Mouse (Mus musculus) cerebellum, adult 11 months (tissue): ENCODE data around the gene Nipbl.
"Not testable (repeated sequence)": the region's sequence is repeated elsewhere in the genome, so short reads cannot be mapped to it uniquely, and the experiment has no call there.

Source experiments
- DNase-seq: peaks from one replicate; pipeline ENCODE4 v3.0.0; 2022

Gene Nipbl

DNA sequence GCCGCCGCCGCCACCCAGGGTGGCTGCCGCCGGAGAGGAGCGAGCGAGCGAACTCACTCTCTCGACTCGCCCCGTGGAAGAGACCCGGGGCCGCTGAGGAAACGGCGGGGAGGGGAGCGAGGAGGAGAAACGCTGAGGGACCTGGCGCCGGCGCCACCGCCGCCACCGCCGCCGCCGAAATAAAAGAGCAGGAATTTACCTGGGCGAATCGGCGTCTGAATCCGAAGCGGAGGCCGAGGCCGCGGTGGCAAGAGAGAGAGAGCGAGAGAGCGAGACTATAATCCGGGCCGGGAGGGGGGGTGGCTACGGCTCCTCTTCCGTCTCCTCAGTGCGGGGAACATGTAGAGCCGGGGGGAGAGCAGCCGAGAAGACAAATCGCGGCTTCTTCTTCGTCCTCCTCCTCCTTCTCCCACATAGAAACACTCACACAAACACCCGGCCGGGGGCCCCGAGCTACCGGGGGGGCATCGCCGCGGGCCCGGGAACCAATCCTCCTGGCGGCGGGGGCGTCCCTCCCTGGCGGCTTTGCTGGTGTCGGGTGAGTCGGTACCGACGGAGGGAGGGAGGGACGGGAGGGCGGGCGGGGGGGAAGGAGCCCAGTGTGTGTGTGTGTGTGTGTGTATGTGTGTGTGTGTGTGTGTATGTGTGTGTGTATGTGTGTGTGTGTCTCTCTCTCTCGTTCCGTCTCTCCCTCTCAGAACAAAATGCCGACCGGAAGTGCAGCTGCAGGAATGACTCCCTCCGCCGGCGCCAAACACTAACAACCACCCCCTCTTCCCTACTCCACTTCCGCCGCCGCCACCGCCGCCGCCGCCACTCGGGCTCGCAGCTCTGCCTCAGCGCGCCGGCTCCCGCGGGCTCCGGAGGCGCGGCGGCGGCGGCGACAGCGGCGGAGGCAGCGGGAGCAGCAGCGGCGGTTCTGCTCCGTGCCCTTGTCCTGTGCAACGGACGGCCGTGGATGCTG lies at the start of gene Nipbl:
Nipbl (minus strand) TSS at position 538 of the 964 bp plus-strand sequence.
- DNase-seq: peak; percentile 85

DNA sequence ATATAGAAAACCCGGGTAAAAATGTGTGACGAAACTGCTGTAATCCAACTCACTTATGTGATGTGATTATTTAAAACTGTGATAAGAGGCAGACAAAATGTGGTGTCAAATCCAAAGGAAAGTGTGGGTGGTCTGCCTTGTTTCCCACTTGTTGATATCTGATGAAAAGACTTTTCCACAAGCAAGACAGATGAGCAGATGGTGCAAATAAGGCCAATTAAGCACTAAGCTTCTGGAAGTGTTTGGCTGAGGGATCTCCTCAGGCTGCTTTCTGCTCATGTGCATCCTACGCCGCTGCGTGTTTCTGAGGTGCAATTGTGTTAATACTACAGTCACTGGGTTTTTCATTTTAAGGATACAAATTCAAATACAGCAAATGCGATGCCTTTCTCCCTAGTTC lies 41.0 kb upstream of the Nipbl start:
- DNase-seq: no peak

DNA sequence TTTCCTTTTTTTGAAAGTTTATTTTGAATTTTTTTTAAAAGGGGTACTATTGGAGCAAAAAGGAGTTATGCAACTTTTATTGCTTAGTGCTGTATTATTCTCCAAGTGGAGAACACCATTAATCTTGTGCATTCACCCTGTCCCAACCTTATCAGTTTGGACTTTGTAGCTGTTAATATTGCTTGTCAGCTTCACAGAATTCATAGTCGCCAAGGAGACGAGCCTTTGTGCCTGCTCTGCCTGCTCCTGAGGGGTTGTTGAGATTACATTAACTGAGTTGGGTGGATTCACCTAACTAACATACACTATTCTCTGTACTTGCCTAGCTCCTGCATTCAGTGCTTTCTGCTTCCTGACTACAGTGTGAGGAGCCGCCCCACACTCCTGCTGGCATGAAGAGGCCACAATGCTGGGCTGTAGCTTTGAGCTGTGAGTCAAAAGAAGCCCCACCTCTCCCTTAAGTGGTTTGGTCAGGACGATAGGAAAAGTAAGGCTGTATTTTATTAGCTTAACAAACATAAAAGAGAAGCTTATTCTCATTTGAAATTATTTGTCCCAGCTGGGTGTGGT lies 24.8 kb upstream of the Nipbl start:
- no peak for DNase-seq

GRCm38 (mm10) chr15:8463521-8463920 lies 19.3 kb upstream of the Nipbl start:
- DNase-seq: no peak

DNA sequence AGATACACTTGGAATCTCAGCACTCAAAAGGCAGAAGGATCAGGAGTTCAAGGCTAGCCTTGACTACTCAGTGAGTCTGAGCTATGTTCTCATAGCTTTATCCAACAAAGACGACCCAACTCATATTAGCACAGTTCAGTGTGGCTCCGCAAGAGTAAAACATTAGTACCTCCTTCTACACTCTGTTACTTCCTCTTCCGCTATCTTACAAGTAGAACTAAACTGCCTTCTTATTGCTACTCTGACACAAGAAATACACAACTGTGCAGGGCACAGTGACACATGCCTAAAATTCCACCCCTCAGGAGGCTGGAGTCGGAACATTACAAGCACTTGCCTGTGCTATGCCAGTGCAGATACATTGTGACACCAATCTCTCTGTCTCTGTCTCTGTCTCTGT lies 18.5 kb upstream of the Nipbl start:
- no peak for DNase-seq

GRCm38 (mm10) chr15:8460871-8461270 lies 16.6 kb upstream of the Nipbl start:
- no peak for DNase-seq

GRCm38 (mm10) chr15:8459979-8460378 lies 15.7 kb upstream of the Nipbl start:
- DNase-seq: no peak

- DNase-seq: not testable (repeated sequence)
Measured at GRCm38 (mm10) chr15:8456223-8456622, 12.0 kb upstream of the Nipbl start.

GRCm38 (mm10) chr15:8455486-8455885 lies 11.2 kb upstream of the Nipbl start:
- DNase-seq: no peak

DNA sequence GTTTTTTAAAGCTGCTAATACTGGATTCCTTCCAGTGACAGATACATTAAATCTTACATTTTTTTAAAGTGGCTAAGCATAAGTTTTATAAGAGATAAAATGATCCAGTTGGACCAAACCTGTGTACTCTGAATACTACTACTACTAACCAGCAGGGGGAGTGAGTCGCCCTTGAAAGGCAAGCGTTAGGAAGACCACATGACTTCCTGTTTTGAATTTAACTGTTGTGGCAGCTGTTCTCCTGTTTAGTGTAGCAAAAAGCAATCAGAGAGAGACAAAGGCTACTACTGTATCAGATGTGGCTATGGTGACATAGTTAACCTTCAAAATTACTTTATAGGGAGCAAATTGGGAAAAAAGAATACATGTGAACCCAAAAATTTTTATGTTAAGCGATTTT lies 6.8 kb upstream of the Nipbl start:
- DNase-seq: no peak

GRCm38 (mm10) chr15:8447193-8447767 lies 3.0 kb upstream of the Nipbl start:
- DNase-seq: no peak

GRCm38 (mm10) chr15:8446435-8446834 lies 2.2 kb upstream of the Nipbl start:
- no peak for DNase-seq

- DNase-seq: peak; percentile 28
Measured at GRCm38 (mm10) chr15:8445951-8446419, 1.7 kb upstream of the Nipbl start.

GRCm38 (mm10) chr15:8444890-8445597 lies 781 bp upstream of the Nipbl start:
- peak; percentile 80 for DNase-seq

- DNase-seq: peak; percentile 62
Measured at GRCm38 (mm10) chr15:8443168-8443925, 916 bp downstream of the Nipbl start.

DNA sequence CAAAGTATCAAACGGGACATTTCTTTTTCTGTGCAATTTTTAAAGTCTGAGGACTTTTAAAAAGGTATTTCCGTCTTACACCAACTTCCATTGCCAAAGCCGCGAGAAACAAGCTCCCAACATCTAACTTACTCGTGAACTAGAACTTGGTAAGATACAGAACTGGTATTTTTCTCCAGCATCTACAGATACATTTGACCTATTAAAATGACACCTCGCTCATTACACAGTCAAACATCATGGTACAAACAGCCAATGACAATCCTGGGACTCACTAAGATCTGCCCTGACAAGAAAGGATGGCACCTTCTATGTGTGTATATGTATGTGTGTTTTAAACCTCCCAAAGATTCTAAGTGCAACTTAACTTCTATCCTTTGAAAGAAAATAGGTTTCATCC lies 1.5 kb downstream of the Nipbl start:
- no peak for DNase-seq

GRCm38 (mm10) chr15:8442156-8442555 lies 2.1 kb downstream of the Nipbl start:
- DNase-seq: no peak

DNA sequence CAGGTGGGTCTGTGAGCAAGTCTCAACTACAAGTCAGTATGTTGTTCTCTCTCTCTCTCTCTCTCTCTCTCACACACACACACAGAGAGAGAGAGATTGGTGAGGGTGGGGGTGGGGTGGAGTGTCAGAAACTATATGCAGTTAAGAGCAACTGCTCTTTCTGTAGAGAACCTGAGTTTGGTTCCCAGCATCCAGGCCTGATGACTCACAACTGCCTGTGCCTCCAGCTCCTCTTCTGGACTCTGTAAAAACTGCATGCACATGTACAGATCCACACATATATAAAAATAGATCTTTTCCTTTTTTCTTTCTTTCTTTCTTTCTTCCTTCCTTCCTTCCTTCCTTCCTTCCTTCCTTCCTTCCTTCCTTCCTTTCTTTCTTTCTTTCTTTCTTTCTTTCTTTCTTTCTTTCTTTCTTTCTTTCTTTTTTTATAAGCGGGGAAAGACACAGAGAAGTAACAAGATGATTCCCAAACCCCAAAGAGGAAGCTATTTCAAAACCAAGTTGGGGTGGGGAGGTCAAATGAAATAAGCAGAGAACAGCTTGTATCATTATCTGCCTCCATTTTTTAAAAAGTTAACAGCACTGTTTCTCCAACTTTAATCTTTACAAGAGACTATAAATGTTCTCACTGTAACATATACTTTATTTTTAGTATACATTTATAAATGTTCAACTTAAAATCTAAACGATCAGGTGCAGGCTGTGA lies 10.9 kb downstream of the Nipbl start:
- DNase-seq: no peak

GRCm38 (mm10) chr15:8432534-8432933 lies 11.7 kb downstream of the Nipbl start:
- no peak for DNase-seq

GRCm38 (mm10) chr15:8429502-8429901 lies 14.8 kb downstream of the Nipbl start:
- DNase-seq: no peak

DNA sequence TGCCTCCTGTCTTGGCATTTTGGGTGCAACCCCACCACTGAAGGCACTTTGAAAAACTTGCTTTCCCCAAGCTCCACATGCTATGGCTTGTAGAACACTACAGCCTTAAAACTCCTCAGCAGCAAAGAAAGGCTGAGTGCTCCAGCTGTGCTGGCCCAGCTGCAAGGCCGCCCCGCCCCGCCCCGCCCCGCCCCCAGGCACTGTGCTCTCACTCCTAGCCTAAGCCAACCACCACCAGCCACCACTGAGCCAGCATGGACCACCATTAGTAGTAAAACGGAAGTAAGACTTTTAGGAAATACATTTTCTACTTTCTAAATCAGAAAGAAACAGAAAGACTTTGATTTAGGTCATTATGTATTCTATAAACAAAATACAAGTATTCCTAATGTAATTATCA lies 23.4 kb downstream of the Nipbl start:
- no peak for DNase-seq
